Mouse (Mus musculus): ENCODE results near the gene Spata2. TPM values are rescaled to one million over a fixed set of nuclear protein-coding genes. Genes with fewer than 3 reads are reported as not detected.

Spata2 gene
- total RNA-seq, 2 experiments from 2014 or later: 41.1 to 42.8 TPM

DNA sequence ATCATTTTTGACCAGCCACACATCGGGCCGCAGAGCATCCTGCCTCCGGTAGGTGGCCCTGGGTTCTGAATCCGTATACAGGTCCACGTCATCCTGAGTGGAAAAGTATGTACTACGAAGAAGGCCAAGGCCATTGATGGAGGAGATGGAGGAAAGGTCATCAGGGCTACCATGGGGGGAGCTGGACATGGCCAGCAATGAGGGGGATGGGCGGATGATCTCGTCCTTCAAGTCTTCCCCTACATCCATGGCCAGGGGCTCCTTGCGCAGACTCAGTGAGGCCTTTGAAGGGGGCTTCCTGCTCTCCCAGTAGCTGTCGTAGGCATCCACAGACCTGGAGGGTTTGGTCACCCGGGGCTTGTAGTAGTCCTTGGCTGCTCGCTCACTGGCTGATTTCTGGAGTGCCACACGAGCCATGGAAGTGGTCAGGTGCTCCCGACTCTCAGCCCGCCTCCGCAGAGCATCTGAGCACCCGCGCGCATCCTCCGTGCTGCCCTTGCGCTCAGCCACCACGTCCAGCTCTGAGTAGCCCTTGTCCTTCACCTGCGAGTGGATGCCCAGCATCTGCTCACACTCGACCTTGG lies 8.8 kb downstream of the Spata2 start:
- no peak for DNase-seq (ENCODE audit: low spot score in 2 of 2)

DNA sequence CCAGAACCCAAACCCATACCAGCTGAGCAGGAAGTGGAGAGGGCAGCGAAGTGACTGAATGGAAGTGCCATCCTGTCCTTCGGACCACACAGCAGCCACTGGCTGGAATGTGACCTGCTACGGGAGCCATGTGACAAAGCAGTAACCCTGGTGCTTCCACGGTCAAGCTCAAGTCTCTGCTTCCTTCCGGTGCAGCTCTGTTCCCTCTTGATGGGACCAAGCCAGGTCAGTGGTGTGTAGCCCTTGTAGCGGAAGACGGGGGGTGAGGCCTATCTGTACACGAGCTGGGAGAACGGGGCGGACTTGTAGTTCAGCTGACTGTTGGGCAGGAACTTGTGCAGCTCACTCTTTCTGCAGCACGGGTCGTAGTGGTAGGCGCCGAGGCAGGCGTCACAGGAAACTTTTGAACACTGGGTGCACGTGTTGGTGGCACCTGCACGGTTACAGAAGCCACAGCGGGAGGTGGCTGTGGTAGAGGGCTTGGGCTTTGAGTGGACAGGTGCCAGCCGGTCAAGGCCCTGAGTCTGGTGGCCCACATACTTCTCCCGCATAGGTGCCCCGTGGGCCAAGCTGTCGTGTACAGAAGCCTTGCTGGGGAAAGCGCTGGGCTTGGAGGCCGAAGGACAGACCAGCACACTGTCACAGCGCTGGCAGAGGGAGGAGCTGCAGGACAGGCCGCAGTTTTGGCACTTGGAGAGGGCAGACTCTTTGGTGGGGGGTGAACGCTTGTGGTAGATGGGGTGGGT lies 9.4 kb downstream of the Spata2 start:
- no peak for DNase-seq (ENCODE audit: low spot score in 2 of 2)

DNA sequence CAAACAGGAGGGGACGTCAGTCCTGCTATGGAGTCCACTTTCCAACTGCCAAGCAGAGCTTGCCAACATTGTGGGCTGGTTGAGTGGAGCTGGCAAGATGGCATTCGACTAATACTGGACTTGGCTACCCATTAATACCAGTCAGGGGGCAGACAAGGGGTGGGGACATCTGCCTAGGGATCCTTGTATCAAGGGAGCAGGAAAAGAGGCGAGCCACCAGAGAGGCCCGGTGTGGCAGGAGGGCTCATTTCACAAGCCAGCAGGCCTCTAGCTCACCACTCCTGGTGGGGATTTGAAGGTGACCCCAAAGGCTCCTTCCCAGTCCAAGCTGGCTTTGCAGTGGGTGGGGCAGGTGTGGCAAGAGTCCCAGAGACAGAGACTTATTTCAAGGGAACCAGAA lies 10.0 kb downstream of the Spata2 start:
- no peak for DNase-seq (ENCODE audit: low spot score in 2 of 2)

DNA sequence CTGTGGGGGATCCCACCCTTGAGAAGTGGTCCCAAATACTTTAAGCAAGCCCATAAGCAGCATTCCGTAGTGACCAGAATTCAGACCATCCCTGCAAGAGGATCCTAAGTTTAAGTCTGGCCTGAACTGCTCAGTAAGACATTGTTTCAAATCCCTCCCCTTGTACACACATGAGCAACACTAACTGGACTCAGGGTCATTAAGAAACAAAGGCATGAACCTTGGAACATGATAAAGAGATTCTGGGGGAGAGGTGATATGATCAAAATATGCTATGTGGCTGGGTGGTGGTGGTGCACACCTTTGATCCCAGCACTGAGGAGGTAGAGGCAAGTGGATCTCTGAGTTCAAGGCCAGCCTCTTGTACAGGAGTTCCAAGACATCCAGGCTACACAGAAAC lies 13.2 kb downstream of the Spata2 start:
- DNase-seq (ENCODE audit: low spot score in 2 of 2): no peak

DNA sequence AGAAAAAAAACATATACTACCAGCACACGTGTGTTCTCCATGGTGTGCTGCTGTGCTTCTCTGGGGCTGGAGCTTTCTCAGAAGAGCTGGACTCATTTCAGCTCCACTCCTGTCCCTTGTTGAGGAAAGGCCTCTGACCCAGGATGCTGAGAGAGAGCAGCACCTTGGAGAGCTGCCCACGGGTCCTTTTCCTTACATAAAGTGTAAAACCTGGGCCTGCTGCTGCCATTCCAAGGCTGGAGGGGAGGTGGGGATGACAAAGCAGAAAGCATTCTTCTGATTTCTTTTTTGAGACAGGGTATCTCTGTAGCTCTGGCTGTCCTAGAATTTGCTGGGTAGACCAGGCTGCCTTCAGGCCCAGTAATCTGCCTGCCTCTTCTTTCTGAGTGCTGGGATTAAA lies 14.6 kb downstream of the Spata2 start:
- DNase-seq (ENCODE audit: low spot score in 2 of 2): no peak

DNA sequence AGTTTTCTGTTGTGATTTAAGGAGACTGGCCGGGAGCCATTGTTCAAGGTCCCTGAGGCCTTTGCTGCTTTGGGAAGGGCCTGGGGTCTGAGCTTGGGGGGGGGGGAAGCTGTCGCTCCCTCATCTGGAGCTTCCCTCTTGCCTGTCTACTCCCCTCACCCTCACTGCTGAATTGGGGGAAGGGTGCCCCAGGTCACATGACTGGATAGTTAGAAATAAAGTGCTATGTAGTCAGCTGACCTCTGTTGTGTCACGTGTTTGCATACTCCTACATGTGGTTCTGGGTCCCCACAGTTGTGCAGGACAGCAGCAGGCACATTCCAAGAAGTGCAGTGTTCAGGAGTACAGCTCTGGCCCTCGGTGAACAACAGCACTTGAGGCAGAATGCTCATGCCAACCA lies 15.9 kb downstream of the Spata2 start:
- no peak for DNase-seq (ENCODE audit: low spot score in 2 of 2)

DNA sequence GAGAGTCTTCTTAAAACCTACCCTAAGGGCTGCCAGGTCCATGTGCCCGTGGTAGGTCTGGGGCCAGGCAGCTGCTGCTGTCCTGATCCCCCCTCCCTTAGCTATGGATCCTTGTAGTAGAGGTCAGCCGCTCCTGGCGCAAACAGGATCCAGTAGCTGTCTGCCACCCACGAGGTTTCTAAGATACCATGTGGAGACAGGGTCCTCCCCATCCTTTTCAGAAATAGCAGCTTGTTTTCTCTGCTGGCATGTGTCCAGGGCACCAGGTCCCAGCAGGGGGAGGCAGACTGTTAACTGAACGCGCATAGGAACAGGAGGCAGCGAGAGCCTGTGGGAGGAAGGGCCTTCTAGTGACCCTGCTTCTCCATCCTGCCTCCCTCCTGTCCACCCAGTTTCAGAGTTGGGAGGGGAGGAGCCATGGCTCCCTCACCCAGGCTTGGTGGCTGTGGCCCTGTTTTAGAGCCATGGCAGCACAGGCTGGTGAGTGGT lies 16.4 kb downstream of the Spata2 start:
- DNase-seq (ENCODE audit: low spot score in 2 of 2): peak in 1 of 2 experiments; percentile 43

DNA sequence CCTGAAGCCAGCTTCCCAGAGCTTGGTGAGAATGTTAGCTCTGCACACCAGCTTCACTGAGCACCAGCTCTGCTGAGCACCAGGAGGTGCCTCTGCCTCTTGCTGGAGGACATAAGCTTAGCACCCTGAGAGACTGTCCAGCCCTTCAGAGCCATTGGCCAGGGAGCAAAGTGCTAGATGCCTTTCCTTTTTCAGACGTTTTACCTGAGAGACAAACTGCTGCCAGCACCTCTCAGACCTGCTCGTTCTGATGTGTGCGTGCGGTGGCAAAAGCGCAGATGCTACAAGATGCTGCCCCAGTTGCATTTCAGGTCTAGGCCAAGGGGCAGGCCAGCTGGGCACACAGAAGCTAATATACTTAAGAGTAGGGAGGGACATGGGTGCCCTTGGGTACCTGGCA lies 17.1 kb downstream of the Spata2 start:
- DNase-seq (ENCODE audit: low spot score in 2 of 2): no peak

DNA sequence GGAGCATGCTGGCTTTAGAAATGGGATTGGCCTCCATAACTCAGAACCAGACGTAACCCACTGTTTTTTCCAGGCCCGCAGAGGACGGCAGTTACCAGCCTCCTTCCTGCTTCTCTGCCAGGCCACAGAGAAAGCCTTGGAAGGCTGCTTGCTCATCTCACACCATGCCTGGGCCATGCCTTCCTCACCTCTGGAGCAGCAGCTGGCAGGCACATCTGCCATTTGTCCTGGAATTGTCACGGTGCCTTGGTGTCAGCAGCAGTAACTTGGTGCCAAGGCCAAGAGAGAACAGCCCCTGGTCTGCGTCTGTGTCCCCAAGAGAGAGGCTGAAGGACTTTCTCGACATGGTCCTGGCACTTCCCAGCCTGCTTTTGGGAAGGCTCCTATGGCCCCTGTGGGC lies 18.5 kb downstream of the Spata2 start:
- DNase-seq (ENCODE audit: low spot score in 2 of 2): no peak

DNA sequence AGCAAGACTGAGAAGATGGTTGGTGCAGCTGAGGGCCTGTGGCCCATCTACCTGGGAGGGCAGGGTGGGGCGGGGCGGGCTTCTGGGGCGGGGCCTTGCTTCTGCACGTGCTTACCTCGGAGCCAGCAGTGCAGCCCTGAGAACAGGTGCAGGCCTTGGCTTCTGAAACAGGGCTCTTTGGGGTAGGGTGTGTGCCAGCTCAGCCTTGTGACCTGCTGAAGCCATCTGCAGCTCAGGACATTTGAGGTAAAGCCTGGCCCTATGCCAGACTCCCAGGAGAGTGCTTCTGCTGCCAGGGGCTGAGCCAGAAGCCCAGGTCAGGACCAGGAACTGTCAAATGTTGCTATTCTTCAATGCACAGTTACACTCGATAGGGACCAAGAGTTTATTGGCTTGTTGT lies 21.1 kb downstream of the Spata2 start:
- DNase-seq (ENCODE audit: low spot score in 2 of 2): no peak

DNA sequence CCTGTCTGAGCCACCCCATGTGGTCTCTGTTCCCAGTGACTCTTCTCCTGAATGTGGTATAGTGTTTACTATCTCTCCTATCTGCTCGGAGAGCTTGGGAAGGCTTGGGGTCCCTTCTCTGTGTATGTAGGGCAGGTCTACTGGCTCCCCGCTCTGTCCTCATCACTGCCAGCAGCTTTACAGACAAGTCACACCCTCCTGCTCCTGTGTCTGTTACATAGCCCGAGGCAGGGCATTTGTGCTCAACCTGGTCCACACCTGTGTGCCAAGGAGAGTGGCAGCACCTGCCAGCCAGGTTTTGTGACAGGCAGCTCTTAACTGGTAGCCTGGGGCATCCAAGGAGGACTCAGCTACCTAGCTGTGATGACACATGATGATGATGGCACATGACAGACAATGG lies 22.1 kb downstream of the Spata2 start:
- DNase-seq (ENCODE audit: low spot score in 2 of 2): no peak

DNA sequence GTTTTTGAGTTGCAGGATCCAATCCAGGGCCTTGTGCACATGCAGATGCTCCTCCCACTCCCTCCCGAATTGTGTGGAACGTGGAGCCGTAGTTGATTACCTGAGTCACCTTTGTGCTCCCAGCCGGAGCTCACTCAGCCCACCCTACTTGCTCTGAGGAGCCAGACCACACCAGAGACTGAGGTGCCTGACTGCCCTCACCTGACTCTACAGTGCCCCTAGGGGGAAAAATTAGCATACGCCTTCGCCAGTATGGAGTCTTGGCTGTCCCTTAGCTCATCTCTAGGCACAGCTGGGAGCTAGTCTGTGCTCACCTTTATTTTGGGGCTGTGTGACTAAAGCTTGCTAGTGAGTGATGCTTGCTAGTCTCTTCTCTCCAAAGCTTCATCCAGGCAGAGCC lies 24.2 kb downstream of the Spata2 start:
- DNase-seq (ENCODE audit: low spot score in 2 of 2): no peak

DNA sequence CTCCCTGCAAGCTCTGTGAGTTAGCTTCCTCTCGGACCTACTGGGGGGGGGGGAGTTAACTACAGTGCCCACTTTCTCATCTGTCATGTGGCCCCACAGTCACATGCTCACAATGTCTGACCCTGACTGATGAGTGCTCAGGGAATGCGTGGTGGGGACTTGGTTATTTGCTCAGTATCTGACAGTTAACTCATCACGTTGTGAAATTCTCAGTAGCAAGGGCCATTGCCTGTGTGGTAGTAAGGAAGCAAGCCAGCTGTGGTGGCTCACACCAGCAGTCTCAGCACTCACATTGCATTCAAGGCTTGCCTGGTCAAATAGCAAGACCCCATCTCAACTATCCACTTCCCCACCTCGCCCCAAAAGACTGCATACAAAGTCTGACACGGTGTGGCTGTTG lies 25.5 kb downstream of the Spata2 start:
- DNase-seq (ENCODE audit: low spot score in 2 of 2): no peak

DNA sequence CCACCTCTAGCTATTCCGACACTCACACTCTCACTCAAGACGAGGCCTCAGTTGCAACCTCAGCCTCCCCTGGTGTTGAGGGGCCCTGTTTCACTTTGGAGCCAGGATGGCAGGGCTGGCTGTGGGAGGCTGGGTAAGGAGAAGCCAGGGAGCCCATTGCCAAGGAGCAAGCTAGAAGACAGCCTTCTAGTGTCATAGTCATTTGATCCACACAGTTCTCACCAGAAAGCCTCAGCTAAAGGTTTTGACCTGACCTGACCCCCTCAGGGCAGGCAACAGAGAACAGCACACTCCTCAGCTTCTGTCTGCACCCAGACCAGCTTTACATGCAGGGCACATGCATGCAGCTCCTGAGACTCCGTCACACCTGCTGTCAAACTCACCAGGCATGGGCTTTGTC lies 26.7 kb downstream of the Spata2 start:
- DNase-seq (ENCODE audit: low spot score in 2 of 2): no peak

DNA sequence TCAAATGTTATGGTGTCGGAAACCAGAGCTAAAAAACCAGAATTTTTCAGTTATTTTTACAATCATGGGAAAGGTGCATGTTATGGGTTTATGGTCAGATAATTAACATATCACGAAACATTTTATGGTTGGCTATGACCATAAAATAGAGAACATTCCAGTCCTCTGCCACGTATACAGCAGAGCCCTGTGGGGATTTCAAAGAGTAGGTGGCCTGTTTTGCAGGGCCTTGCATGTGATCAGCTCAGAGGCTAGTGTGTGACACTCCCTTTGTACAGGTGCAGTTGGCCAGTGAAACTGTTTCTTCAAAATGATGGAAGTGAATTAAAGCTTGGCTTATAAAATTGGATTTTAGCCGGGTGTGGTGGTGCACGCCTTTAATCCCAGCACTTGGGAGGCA lies 28.9 kb downstream of the Spata2 start:
- no peak for DNase-seq (ENCODE audit: low spot score in 2 of 2)

DNA sequence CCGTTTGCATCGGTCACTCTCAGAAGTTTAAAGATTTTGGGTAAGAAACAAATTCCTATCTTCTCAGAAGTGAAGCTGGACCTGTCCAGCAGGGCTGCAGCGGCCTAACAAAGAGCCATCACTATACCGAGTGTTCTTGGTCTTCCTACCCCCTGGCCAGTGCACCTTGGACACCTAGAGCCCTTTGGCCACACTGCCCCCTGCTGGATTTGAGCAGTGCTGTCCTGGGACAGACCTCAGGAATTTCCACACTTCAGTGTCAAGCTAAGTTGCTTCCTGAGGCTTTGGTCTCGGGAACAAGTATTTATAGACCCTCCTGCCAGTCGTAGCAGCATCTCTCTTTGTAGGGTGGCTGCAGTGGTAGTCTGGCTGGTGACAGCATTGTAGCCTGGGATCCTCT lies 29.7 kb downstream of the Spata2 start:
- peak; percentile 71 to 73 for DNase-seq (ENCODE audit: low spot score in 2 of 2)

DNA sequence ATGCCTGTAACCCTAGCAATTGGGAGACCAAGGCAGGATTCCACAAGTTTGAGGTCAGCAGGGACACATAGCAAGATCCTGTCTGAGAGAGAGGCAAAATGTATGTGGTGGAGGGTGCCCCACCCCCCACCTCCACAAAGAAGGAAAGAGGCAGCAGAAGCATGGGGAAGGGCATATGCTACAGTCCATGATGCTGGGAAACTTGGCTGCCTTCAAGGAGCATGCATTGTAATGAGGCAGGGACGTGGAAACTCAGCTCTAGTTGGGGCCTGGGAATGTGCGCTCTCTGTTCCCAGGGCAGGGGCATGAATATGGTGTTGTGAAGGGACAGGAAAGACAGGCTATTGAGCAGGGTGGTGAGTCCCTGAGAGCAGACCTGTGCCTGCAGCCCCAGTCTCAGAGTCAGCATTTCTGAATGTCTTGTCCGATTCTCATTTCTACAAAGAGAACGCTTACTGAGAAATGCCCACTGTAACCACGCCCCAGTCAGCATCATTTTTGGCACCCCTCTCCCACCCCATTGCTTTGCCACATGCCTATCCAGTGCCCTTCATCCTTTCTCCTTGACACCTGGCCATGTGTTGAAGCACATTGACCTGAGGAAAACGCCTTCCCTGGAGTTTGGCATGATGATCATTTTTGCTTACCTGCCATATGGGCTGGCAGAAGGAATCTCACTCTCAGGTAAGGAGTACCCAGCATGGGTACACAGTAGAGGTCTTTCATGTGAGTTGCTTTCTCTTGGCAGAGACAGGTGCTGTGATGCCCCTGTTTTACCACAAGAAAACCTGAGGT lies 33.4 kb downstream of the Spata2 start:
- DNase-seq (ENCODE audit: low spot score in 2 of 2): no peak

DNA sequence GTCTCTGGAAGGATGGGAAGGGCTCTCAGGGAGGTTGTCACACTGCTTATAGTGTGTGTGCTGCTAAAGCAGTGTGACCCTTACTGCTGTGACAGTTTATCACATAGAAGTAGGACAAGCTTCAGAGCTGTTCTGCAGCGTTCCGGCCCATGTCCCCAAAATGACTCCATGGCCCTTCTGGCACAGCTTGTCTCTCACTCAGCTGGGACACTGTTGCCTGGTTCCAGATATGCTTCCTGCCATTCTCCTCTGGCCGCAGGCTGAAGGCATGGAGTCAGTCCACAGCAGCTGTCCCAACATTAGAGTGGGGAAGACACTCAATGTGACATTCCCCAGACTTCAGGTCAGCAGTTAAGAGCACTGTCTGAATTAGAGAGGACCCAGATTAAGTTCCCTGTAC lies 34.1 kb downstream of the Spata2 start:
- no peak for DNase-seq (ENCODE audit: low spot score in 2 of 2)

DNA sequence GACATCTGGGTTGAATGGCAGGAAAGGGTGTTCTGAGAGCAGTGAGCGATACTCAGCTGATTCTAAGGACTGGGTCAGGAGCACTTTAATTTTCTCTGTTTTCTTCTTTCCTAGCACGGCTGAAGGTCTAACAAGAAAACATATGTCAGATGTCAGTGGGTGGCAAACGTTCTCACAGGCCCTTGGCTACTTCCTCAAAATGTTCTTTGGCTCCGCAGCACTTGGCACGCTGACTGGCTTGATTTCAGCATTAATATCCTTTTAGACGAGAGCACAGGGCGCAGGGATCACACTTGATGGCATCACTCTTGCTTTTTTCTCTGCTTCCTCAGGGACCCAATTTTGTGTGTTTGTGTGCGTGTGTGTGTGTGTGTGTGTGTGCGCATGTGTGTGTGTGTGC lies 35.5 kb downstream of the Spata2 start:
- no peak for DNase-seq (ENCODE audit: low spot score in 2 of 2)

DNA sequence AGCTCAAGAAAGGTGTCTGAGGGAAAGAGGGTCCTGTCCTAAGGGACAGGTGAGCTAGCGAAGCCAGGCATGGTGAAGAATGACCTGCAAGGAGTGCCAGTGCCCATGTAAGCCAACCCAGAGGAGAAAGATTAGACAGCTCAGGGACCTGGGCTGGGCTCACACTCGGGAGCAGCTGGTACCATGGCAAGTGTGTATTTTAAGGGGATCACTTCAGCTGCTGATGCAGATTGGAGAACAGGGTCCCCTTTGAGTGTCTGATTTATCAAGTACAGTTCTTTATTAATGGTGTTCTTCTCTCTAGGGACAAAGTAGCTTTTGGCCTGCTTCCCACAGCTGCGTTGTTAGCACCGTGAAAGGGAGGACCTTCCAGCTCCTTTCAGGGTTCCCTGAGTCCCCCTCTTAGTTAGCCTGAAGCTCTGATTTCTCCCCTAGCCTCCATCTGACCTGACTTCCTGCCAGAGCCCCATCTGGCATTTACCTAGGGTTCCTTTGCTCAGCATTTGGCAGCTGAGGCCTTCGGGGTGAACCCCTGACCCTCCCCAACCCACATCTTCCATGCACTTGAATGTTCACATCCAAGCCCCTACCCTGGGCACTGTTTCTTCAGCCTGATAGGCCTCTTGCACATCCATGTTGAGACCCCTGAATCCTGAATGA lies 36.2 kb downstream of the Spata2 start:
- DNase-seq (ENCODE audit: low spot score in 2 of 2): no peak

DNA sequence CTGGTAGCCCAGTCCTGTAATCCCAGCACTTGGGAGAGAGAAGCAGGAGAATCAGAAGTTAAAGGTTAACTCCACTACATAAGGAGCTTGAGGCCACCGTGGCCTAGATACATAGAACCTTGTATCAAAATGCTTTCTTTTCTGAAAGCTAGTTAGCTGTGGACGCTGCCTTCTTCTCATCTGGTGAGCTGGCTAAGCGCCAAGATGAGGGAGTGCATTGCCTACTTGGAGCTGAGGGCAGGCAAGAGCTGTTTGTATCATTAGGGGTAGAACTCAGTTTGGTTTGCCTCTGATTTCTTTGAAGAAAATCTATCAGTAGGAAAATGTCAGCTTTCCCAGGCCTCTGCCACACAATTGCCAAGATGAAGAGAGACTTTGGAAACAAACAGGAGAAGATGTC lies 38.9 kb downstream of the Spata2 start:
- no peak for DNase-seq (ENCODE audit: low spot score in 2 of 2)

DNA sequence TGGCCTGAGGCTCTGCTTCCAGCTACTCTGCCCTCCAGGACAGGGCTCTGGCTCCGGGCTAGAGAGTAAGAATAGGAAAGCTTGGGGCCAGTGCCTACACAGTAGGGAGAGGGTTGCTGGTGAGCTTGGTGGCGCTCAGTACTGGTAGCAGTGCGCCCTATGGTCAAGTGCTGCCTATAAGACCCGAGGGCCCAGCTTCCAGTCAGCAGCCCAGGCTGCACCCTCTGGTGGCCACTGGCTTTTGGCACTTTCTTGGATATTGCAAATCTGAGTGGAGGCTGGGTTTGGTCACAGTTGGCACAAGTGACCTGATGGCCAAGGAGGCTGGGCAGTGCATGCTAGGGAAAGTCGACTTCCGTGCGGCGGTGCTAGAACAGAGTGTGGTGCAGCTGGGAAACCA lies 42.0 kb downstream of the Spata2 start:
- no peak for DNase-seq (ENCODE audit: low spot score in 2 of 2)
